ENCODE assay signal across 13 mouse cellular contexts in genomic region chrX:99550057-99550760, GRCm38 (mm10).
A peak's percentile ranks its signal among the peaks of the same experiment; 100 is the strongest.
DNase-seq lines count a peak whose midpoint lies in the region; ATAC-seq and TF ChIP-seq lines count a peak whose summit lies in the region.
"Had no signal": no experiment of that assay in that cellular context is flagged by ENCODE, and none has a peak within 500 bp of the region (broad histone marks: within the 10 kb centered on the region; RNA-seq: fewer than 3 reads in every experiment).

No protein-coding gene starts in this region.

- no peak overlapping the region for H3K27ac ChIP-seq in liver, postnatal 0 days (ENCODE audit: low read depth)
- H3K27ac ChIP-seq in embryonic facial prominence, embryonic 15.5 days (replicated peaks) = no peak overlapping the region
- no peak overlapping the region for H3K27ac ChIP-seq in hindbrain, embryonic 13.5 days
- no peak overlapping the region for H3K27ac ChIP-seq in midbrain, embryonic 14.5 days (replicated peaks; ENCODE audit: low read depth, low read length)
- H3K27ac ChIP-seq: liver, embryonic 14.5 days had no signal

- 0 out of 2 replicates have a peak, but pooled peaks cover 2% of the 10 kb centered on the region for H3K27me3 ChIP-seq in liver, postnatal 0 days (ENCODE audit: insufficient read depth, low read length)
- peaks cover 29% of the 10 kb centered on the region for H3K27me3 ChIP-seq in embryonic facial prominence, embryonic 15.5 days
- peaks cover 75% of the 10 kb centered on the region for H3K27me3 ChIP-seq in hindbrain, embryonic 13.5 days
- 0 out of 2 replicates have a peak, but pooled peaks cover 2% of the 10 kb centered on the region for H3K27me3 ChIP-seq in midbrain, embryonic 14.5 days (ENCODE audit: control insufficient read depth, insufficient read depth, low read length)

- DNase-seq in liver = peak; percentile 11
- no peak for DNase-seq in liver, postnatal 0 days
- no peak for DNase-seq in midbrain, embryonic 14.5 days
- DNase-seq in frontal cortex, postnatal 14 days (ENCODE audit: low spot score in 2 of 2) = no peak
- DNase-seq in urinary bladder, postnatal 36 days (ENCODE audit: low spot score in 2 of 2) = no peak
- DNase-seq: adrenal gland, postnatal 36 days; cerebellum, postnatal 14 days; gastrocnemius, postnatal 10 days; kidney, postnatal 36 days had no signal

- no peak overlapping the region for H3K9ac ChIP-seq in liver, postnatal 0 days (replicated peaks)
- no peak overlapping the region for H3K9ac ChIP-seq in embryonic facial prominence, embryonic 15.5 days
- H3K9ac ChIP-seq in hindbrain, embryonic 13.5 days = no peak overlapping the region
- H3K9ac ChIP-seq in midbrain, embryonic 14.5 days (replicated peaks; ENCODE audit: low read length) = no peak overlapping the region
- H3K9ac ChIP-seq: liver, embryonic 14.5 days had no signal

- no peak for ATAC-seq in liver, postnatal 0 days
- ATAC-seq in embryonic facial prominence, embryonic 15.5 days (ENCODE audit: insufficient number of reproducible peaks, low FRiP score, low TSS enrichment, low read depth) = peak; percentile 63
- ATAC-seq in hindbrain, embryonic 13.5 days (ENCODE audit: low FRiP score) = 0 out of 2 replicates have a peak, but pooled peaks have one; percentile 43
- peak; percentile 48 for ATAC-seq in midbrain, embryonic 14.5 days (ENCODE audit: low FRiP score, low TSS enrichment)

- H3K9me3 ChIP-seq in liver, postnatal 0 days (ENCODE audit: low read length) = no peaks in the 10 kb centered on the region
- H3K9me3 ChIP-seq in embryonic facial prominence, embryonic 15.5 days (replicated peaks) = no peaks in the 10 kb centered on the region
- H3K9me3 ChIP-seq in hindbrain, embryonic 13.5 days = no peaks in the 10 kb centered on the region
- no peaks in the 10 kb centered on the region for H3K9me3 ChIP-seq in midbrain, embryonic 14.5 days (ENCODE audit: control insufficient read depth, low read length)
- H3K9me3 ChIP-seq: G1E had no signal

- no peaks in the 10 kb centered on the region for H3K36me3 ChIP-seq in liver, postnatal 0 days (replicated peaks; ENCODE audit: insufficient read depth, low read length)
- no peaks in the 10 kb centered on the region for H3K36me3 ChIP-seq in embryonic facial prominence, embryonic 15.5 days
- no peaks in the 10 kb centered on the region for H3K36me3 ChIP-seq in hindbrain, embryonic 13.5 days
- no peaks in the 10 kb centered on the region for H3K36me3 ChIP-seq in midbrain, embryonic 14.5 days (ENCODE audit: control insufficient read depth, insufficient read depth, low read length)
- H3K36me3 ChIP-seq: G1E had no signal

- no peak overlapping the region for H3K4me2 ChIP-seq in liver, postnatal 0 days (ENCODE audit: low read depth, low read length)
- no peak overlapping the region for H3K4me2 ChIP-seq in embryonic facial prominence, embryonic 15.5 days (replicated peaks)
- H3K4me2 ChIP-seq in hindbrain, embryonic 13.5 days = no peak overlapping the region
- no peak overlapping the region for H3K4me2 ChIP-seq in midbrain, embryonic 14.5 days (ENCODE audit: low read length)

- 45% methylated on average over 7 of the region's 7 CpGs for WGBS in liver, postnatal 0 days (ENCODE audit: insufficient replicate concordance)
- 51% methylated on average over 7 of the region's 7 CpGs for WGBS in embryonic facial prominence, embryonic 15.5 days
- 36% methylated on average over 7 of the region's 7 CpGs for WGBS in hindbrain, embryonic 13.5 days
- 46% methylated on average over 7 of the region's 7 CpGs for WGBS in midbrain, embryonic 14.5 days

- TF ChIP-seq CTCF in liver, postnatal 0 days (IDR thresholded peaks at IDR 0.05; ENCODE audit: low read depth) = no peak

- no peak overlapping the region for H3K4me3 ChIP-seq in liver, postnatal 0 days (ENCODE audit: low read depth, low read length)
- H3K4me3 ChIP-seq in embryonic facial prominence, embryonic 15.5 days (replicated peaks) = no peak overlapping the region
- H3K4me3 ChIP-seq in hindbrain, embryonic 13.5 days = no peak overlapping the region
- H3K4me3 ChIP-seq in midbrain, embryonic 14.5 days (replicated peaks; ENCODE audit: low read depth, low read length) = no peak overlapping the region

- H3K4me1 ChIP-seq in liver, postnatal 0 days (ENCODE audit: insufficient read depth) = no peaks in the 10 kb centered on the region
- peaks cover 18% of the 10 kb centered on the region for H3K4me1 ChIP-seq in embryonic facial prominence, embryonic 15.5 days
- peaks cover 20% of the 10 kb centered on the region for H3K4me1 ChIP-seq in hindbrain, embryonic 13.5 days (replicated peaks)
- H3K4me1 ChIP-seq in midbrain, embryonic 14.5 days (ENCODE audit: control insufficient read depth, insufficient read depth, low read length) = 0 out of 2 replicates have a peak, but pooled peaks cover 2% of the 10 kb centered on the region

- TF ChIP-seq EP300 in liver, postnatal 0 days (IDR thresholded peaks at IDR 0.05; ENCODE audit: low read depth) = no peak
